9 mouse cellular contexts compared by ENCODE assay signal in genomic region chr2:75682978-75683709, GRCm38 (mm10). TPM values are rescaled to one million over a fixed set of nuclear protein-coding genes. Genes with fewer than 3 reads are reported as not detected.
DNase-seq lines count a peak whose midpoint lies in the region; ATAC-seq and TF ChIP-seq lines count a peak whose summit lies in the region.
"Had no signal": no experiment of that assay in that cellular context is flagged by ENCODE, and none has a peak within 500 bp of the region (broad histone marks: within the 10 kb centered on the region; RNA-seq: fewer than 3 reads in every experiment).

No protein-coding gene starts in this region.

- TF ChIP-seq CTCF in cortical plate, adult 2 months (IDR thresholded peaks at IDR 0.05; ENCODE audit: extremely low read depth, insufficient read depth, low read length): no peak

- no peak for TF ChIP-seq POLR2A in cortical plate, adult 2 months (IDR thresholded peaks at IDR 0.05; ENCODE audit: extremely low read depth, insufficient read depth, low read length)

- no peak overlapping the region for H3K4me3 ChIP-seq in cortical plate, adult 2 months (ENCODE audit: insufficient read depth, low read length)
- H3K4me3 ChIP-seq: erythroblast, embryonic 14.5 days had no signal

- H3K27ac ChIP-seq in cortical plate, adult 2 months (ENCODE audit: insufficient read depth, low read length): peak overlapping the region; percentile 65; the same call in 1 of the 2 replicates

- DNase-seq in left cerebral cortex, postnatal 14 days (ENCODE audit: low spot score in 2 of 2): peak; percentile 29 to 47
- no peak for DNase-seq in left cerebral cortex, postnatal 4 days
- DNase-seq in heart, postnatal 14 days: peak; percentile 56 to 65
- peak; percentile 45 for DNase-seq in layer of hippocampus, adult 9-10 months (ENCODE audit: low spot score)
- DNase-seq in cerebellum, adult 11 months: no peak
- DNase-seq in cerebellum, adult 11-12 months: no peak

- no peaks in the 10 kb centered on the region for H3K4me1 ChIP-seq in cortical plate, adult 2 months (ENCODE audit: control insufficient read depth, insufficient read depth, low read length)

- intact Hi-C loops in left cerebral cortex, postnatal 14 days (cut with DNase I): loop anchor here (5.0 kb wide), 1 partner anchor 99 kb away; no protein-coding TSS in a partner anchor
- intact Hi-C loops in left cerebral cortex, postnatal 4 days (cut with DNase I): no loop called here
- intact Hi-C loops in heart, postnatal 14 days (cut with DNase I): loop anchor here (2.0 kb wide), 1 partner anchor 20 kb away; no protein-coding TSS in a partner anchor

- peak; percentile 40; the same call in 1 of the 2 replicates for ATAC-seq in megakaryocyte-erythroid progenitor cell, adult 5-6 weeks (replicated peaks; ENCODE audit: low FRiP score, low TSS enrichment, poor library complexity, severe bottlenecking)

RNA-seq across cellular contexts. Expression of gene Nfe2l2, which starts 21.3 kb away (rescaled TPM):
- 10 to 100 TPM; 10.3 to 13.0 TPM for total RNA-seq in left cerebral cortex, postnatal 14 days (2021)
- total RNA-seq in left cerebral cortex, postnatal 4 days (2021): 1 to 10 TPM; 8.8 to 9.2 TPM
- polyA plus RNA-seq in cortical plate, adult 2 months (2012; rRNA removed): 18.9 and 20.1 TPM in 2 replicates
- total RNA-seq in heart, postnatal 14 days (2021): 10 to 100 TPM; 67.5 to 78.8 TPM
- 127 and 136 TPM in 2 replicates for total RNA-seq in megakaryocyte-erythroid progenitor cell, adult 5-6 weeks (2014; fragmentation: Nextera tagmentation)
- 123 and 130 TPM in 2 replicates for total RNA-seq in megakaryocyte-erythroid progenitor cell, adult 5-6 weeks (2017)

RNA-seq across cellular contexts. Expression of gene Hnrnpa3, which starts 24.1 kb away (rescaled TPM):
- 100 to 1,000 TPM; 263 to 314 TPM for total RNA-seq in left cerebral cortex, postnatal 14 days (2021)
- 100 to 1,000 TPM; 456 to 465 TPM for total RNA-seq in left cerebral cortex, postnatal 4 days (2021)
- 199 and 223 TPM in 2 replicates for polyA plus RNA-seq in cortical plate, adult 2 months (2012; rRNA removed)
- total RNA-seq in heart, postnatal 14 days (2021): 100 to 1,000 TPM; 192 to 229 TPM
- 791 and 833 TPM in 2 replicates for total RNA-seq in megakaryocyte-erythroid progenitor cell, adult 5-6 weeks (2014; fragmentation: Nextera tagmentation)
- total RNA-seq in megakaryocyte-erythroid progenitor cell, adult 5-6 weeks (2017): 389 and 460 TPM in 2 replicates

Comparison
In these comparisons a context has a peak if more than half of its experiments do, and no peak if none do; other contexts are left out.
1. DNase-seq: peak in left cerebral cortex, postnatal 14 days (2 of 2), heart, postnatal 14 days (2 of 2) and layer of hippocampus, adult 9-10 months (single experiment); none in left cerebral cortex, postnatal 4 days (single experiment), cerebellum, adult 11 months (single experiment) and cerebellum, adult 11-12 months (single experiment).
2. RNA of gene Nfe2l2, which starts 21.3 kb away (total RNA-seq): 123 to 136 TPM in megakaryocyte-erythroid progenitor cell, adult 5-6 weeks and 67.5 to 78.8 TPM in heart, postnatal 14 days; 10.3 to 13.0 TPM in left cerebral cortex, postnatal 14 days and 8.8 to 9.2 TPM in left cerebral cortex, postnatal 4 days; every median in the first group is over 4 times any median in the second.